Mouse (Mus musculus): ENCODE results near the gene Tmem117. TPM values are rescaled to one million over a fixed set of nuclear protein-coding genes. Genes with fewer than 3 reads are reported as not detected.

Tmem117 gene
- polyA plus RNA-seq (2014; fragmentation: Nextera tagmentation; extraction: Ambion mirVana), result 3.1 and 3.8 TPM in 2 replicates

GRCm38 (mm10) chr15:94628830-94629601 is at the start of gene Tmem117:
Gene Tmem117, plus strand, starts transcription at chr15:94629232.
- Histone ChIP-seq H3K4me2 (ENCODE audit: low read depth) (peak within 1 kb of the TSS; percentile 91), H3K9me3 (ENCODE audit: control insufficient read depth, low read length) (no peaks in the 10 kb centered on the region), H3K27ac (ENCODE audit: low read depth, low read length) (no peak within 1 kb of the TSS), H3K4me3 (ENCODE audit: low read depth, low read length) (peak within 1 kb of the TSS; percentile 71), H3K9ac (ENCODE audit: low read length) (peak within 1 kb of the TSS; percentile 69), H3K4me1 (ENCODE audit: control insufficient read depth, insufficient read depth, low read length) (no peaks in the 10 kb centered on the region), H3K36me3 (ENCODE audit: control insufficient read depth, insufficient read depth, low read length) (no peaks in the 10 kb centered on the region), H3K27me3 (ENCODE audit: control insufficient read depth, insufficient read depth, low read length) (no peaks in the 10 kb centered on the region; the same call in 1 of the 2 replicates)
- ATAC-seq (ENCODE audit: insufficient read depth, low FRiP score, low TSS enrichment) (peak; percentile 84), DNase-seq (ENCODE audit: low spot score) (peak; percentile 64)
- under 1% methylated on average over 50 of the region's 96 CpGs for WGBS

GRCm38 (mm10) chr15:94582000-94582593 is 46.9 kb upstream of the Tmem117 start:
- no peaks in the 10 kb centered on the region for H3K9me3 ChIP-seq (ENCODE audit: control insufficient read depth, low read length)
- H3K27ac ChIP-seq (ENCODE audit: low read depth, low read length), result no peak overlapping the region
- H3K4me1 ChIP-seq (ENCODE audit: control insufficient read depth, insufficient read depth, low read length), result no peaks in the 10 kb centered on the region
- H3K27me3 ChIP-seq (ENCODE audit: control insufficient read depth, insufficient read depth, low read length), result no peaks in the 10 kb centered on the region
- no peak overlapping the region for H3K4me2 ChIP-seq (ENCODE audit: low read depth)
- H3K36me3 ChIP-seq (ENCODE audit: control insufficient read depth, insufficient read depth, low read length), result peaks cover 23% of the 10 kb centered on the region
- H3K4me3 ChIP-seq (ENCODE audit: low read depth, low read length), result no peak overlapping the region
- H3K9ac ChIP-seq (ENCODE audit: low read length), result no peak overlapping the region
- ATAC-seq (ENCODE audit: insufficient read depth, low FRiP score, low TSS enrichment) (no peak), DNase-seq (ENCODE audit: low spot score) (no peak)
- 35% methylated on average over 7 of the region's 7 CpGs for WGBS

GRCm38 (mm10) chr15:94583153-94583552 is 45.9 kb upstream of the Tmem117 start:
- Histone ChIP-seq H3K9me3 (ENCODE audit: control insufficient read depth, low read length) (no peaks in the 10 kb centered on the region), H3K9ac (ENCODE audit: low read length) (no peak overlapping the region), H3K36me3 (ENCODE audit: control insufficient read depth, insufficient read depth, low read length) (peaks cover 23% of the 10 kb centered on the region), H3K27me3 (ENCODE audit: control insufficient read depth, insufficient read depth, low read length) (no peaks in the 10 kb centered on the region), H3K4me3 (ENCODE audit: low read depth, low read length) (no peak overlapping the region), H3K27ac (ENCODE audit: low read depth, low read length) (no peak overlapping the region), H3K4me1 (ENCODE audit: control insufficient read depth, insufficient read depth, low read length) (no peaks in the 10 kb centered on the region), H3K4me2 (ENCODE audit: low read depth) (no peak overlapping the region)
- no peak for ATAC-seq (ENCODE audit: insufficient read depth, low FRiP score, low TSS enrichment)
- no peak for DNase-seq (ENCODE audit: low spot score)
- 86% methylated on average over 10 of the region's 10 CpGs for WGBS

GRCm38 (mm10) chr15:94584738-94585137 is 44.3 kb upstream of the Tmem117 start:
- no peaks in the 10 kb centered on the region for H3K9me3 ChIP-seq (ENCODE audit: control insufficient read depth, low read length)
- WGBS, result 91% methylated on average over 4 of the region's 4 CpGs
- H3K4me2 ChIP-seq (ENCODE audit: low read depth), result no peak overlapping the region
- DNase-seq (ENCODE audit: low spot score) (no peak), ATAC-seq (ENCODE audit: insufficient read depth, low FRiP score, low TSS enrichment) (no peak)
- peaks cover 23% of the 10 kb centered on the region for H3K36me3 ChIP-seq (ENCODE audit: control insufficient read depth, insufficient read depth, low read length)
- H3K9ac ChIP-seq (ENCODE audit: low read length), result no peak overlapping the region
- no peaks in the 10 kb centered on the region for H3K4me1 ChIP-seq (ENCODE audit: control insufficient read depth, insufficient read depth, low read length)
- H3K4me3 ChIP-seq (ENCODE audit: low read depth, low read length), result no peak overlapping the region
- no peaks in the 10 kb centered on the region for H3K27me3 ChIP-seq (ENCODE audit: control insufficient read depth, insufficient read depth, low read length)
- no peak overlapping the region for H3K27ac ChIP-seq (ENCODE audit: low read depth, low read length)

GRCm38 (mm10) chr15:94587826-94588715 is 41.0 kb upstream of the Tmem117 start:
- H3K36me3 ChIP-seq (ENCODE audit: control insufficient read depth, insufficient read depth, low read length), result peaks cover 11% of the 10 kb centered on the region
- H3K4me2 ChIP-seq (ENCODE audit: low read depth), result peak overlapping the region; percentile 72
- 88% methylated on average over 9 of the region's 9 CpGs for WGBS
- H3K9me3 ChIP-seq (ENCODE audit: control insufficient read depth, low read length), result no peaks in the 10 kb centered on the region
- no peak overlapping the region for H3K9ac ChIP-seq (ENCODE audit: low read length)
- no peaks in the 10 kb centered on the region for H3K4me1 ChIP-seq (ENCODE audit: control insufficient read depth, insufficient read depth, low read length)
- no peak for ATAC-seq (ENCODE audit: insufficient read depth, low FRiP score, low TSS enrichment)
- H3K27ac ChIP-seq (ENCODE audit: low read depth, low read length), result no peak overlapping the region
- no peak overlapping the region for H3K4me3 ChIP-seq (ENCODE audit: low read depth, low read length)
- no peaks in the 10 kb centered on the region for H3K27me3 ChIP-seq (ENCODE audit: control insufficient read depth, insufficient read depth, low read length)
- no peak for DNase-seq (ENCODE audit: low spot score)

- peak within 1 kb of the TSS; percentile 77 for H3K27ac ChIP-seq (ENCODE audit: low read depth, low read length)
- H3K4me2 ChIP-seq (ENCODE audit: low read depth), result peak within 1 kb of the TSS; percentile 72
- H3K9ac ChIP-seq (ENCODE audit: low read length), result peak within 1 kb of the TSS; percentile 94
- H3K4me3 ChIP-seq (ENCODE audit: low read depth, low read length), result peak within 1 kb of the TSS; percentile 94
- H3K27me3 ChIP-seq (ENCODE audit: control insufficient read depth, insufficient read depth, low read length), result no peaks in the 10 kb centered on the region
- WGBS, result under 1% methylated on average over 60 of the region's 70 CpGs
- H3K36me3 ChIP-seq (ENCODE audit: control insufficient read depth, insufficient read depth, low read length), result peaks cover 6% of the 10 kb centered on the region; the same call in 1 of the 2 replicates
- ATAC-seq (ENCODE audit: insufficient read depth, low FRiP score, low TSS enrichment) (peak; percentile 99), DNase-seq (ENCODE audit: low spot score) (peak; percentile 97)
- no peaks in the 10 kb centered on the region for H3K9me3 ChIP-seq (ENCODE audit: control insufficient read depth, low read length)
- H3K4me1 ChIP-seq (ENCODE audit: control insufficient read depth, insufficient read depth, low read length), result no peaks in the 10 kb centered on the region
Measured at GRCm38 (mm10) chr15:94589219-94590075, 39.6 kb upstream of the Tmem117 start, which contains the start of gene Twf1. Gene Twf1, minus strand, starts transcription at chr15:94589889.

GRCm38 (mm10) chr15:94590083-94590482 is 38.9 kb upstream of the Tmem117 start:
- 14% methylated on average over 8 of the region's 8 CpGs for WGBS
- no peak for DNase-seq (ENCODE audit: low spot score)
- Histone ChIP-seq H3K4me2 (ENCODE audit: low read depth) (peak overlapping the region; percentile 32), H3K36me3 (ENCODE audit: control insufficient read depth, insufficient read depth, low read length) (0 out of 2 replicates have a peak, but pooled peaks cover under 1% of the 10 kb centered on the region), H3K9ac (ENCODE audit: low read length) (no peak overlapping the region), H3K4me3 (ENCODE audit: low read depth, low read length) (peak overlapping the region; percentile 94), H3K27ac (ENCODE audit: low read depth, low read length) (no peak overlapping the region), H3K4me1 (ENCODE audit: control insufficient read depth, insufficient read depth, low read length) (no peaks in the 10 kb centered on the region), H3K9me3 (ENCODE audit: control insufficient read depth, low read length) (no peaks in the 10 kb centered on the region), H3K27me3 (ENCODE audit: control insufficient read depth, insufficient read depth, low read length) (no peaks in the 10 kb centered on the region)
- peak; percentile 20; the same call in 1 of the 2 replicates for ATAC-seq (ENCODE audit: insufficient read depth, low FRiP score, low TSS enrichment)

- no peak for DNase-seq (ENCODE audit: low spot score)
- Histone ChIP-seq H3K4me1 (ENCODE audit: control insufficient read depth, insufficient read depth, low read length) (no peaks in the 10 kb centered on the region), H3K27ac (ENCODE audit: low read depth, low read length) (no peak overlapping the region), H3K4me2 (ENCODE audit: low read depth) (no peak overlapping the region), H3K27me3 (ENCODE audit: control insufficient read depth, insufficient read depth, low read length) (no peaks in the 10 kb centered on the region), H3K9ac (ENCODE audit: low read length) (no peak overlapping the region), H3K9me3 (ENCODE audit: control insufficient read depth, low read length) (no peaks in the 10 kb centered on the region), H3K36me3 (ENCODE audit: control insufficient read depth, insufficient read depth, low read length) (no peaks in the 10 kb centered on the region), H3K4me3 (ENCODE audit: low read depth, low read length) (no peak overlapping the region)
- WGBS, result 64% methylated on average over 4 of the region's 4 CpGs
- ATAC-seq (ENCODE audit: insufficient read depth, low FRiP score, low TSS enrichment), result no peak
Measured at GRCm38 (mm10) chr15:94591356-94591755, 37.7 kb upstream of the Tmem117 start.
